Mouse (Mus musculus): ENCODE results near the gene Tmem273. TPM values are rescaled to one million over a fixed set of nuclear protein-coding genes. Genes with fewer than 3 reads are reported as not detected.

Gene Tmem273
- total RNA-seq, 4 experiments from 2014 or later, result 0.40 to 1.5 (median 1.1) TPM

GRCm38 (mm10) chr14:32858941-32859510, 73.3 kb downstream of the Tmem273 start:
- DNase-seq (ENCODE audit: low spot score in 2 of 2), result no peak

DNA sequence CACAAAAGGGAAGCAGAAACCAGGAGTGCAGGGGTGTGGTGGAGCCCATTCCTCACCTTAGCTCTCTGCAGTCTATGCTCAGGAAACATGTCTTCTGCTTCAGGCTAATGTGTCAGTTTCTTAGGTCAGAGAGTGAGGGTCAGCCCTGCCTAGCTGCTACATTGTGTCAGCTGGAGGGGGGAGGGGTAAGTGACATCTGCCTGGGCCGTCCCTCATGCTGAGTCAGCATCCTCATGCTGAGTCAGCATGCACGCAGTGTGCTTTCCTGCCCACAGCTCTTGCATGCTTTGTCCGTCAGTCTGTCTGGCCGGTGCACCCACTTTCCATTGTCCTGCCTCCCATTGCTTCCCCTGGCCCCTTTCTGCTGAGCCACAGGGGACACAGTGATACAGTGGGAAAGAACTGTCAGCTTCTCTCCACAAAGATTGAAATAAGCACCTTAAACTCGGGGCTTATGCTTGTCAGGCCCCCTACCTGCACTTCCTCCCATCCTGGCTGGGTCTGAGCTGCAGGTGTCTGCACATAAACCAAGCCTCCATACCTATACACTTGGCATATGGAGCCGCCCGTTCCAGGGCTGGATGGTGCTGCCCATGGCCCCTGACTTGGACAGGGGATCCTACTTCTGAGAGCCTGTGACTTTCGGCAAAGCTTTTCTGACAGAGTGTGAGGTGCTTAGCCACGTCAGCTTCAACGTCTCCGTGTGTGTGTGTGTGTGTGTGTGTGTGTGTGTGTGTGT, 74.2 kb downstream of the Tmem273 start:
- DNase-seq (ENCODE audit: low spot score in 2 of 2), result no peak

DNA sequence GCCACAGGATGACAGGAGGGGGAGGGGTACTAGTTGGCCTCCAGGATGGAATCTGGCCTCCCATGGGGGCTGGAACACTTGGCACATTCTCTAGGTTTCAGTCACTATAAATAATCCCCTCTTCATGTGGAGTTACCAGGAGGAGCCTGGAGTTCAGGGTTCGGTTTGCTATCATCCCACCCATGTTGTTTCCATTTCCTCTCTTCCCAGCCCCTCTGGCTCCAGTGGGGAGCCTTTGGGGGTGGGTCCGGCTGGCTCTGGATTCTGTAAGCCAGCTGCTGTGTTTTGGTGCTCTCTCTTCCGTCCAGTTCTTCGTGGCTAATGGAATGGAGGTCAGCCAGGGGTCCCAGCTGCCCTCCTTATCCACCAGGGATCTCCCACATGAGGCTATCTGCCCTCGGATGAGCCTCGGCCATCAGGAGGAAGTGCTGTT, 75.4 kb downstream of the Tmem273 start:
- DNase-seq (ENCODE audit: low spot score in 2 of 2), result no peak

DNA sequence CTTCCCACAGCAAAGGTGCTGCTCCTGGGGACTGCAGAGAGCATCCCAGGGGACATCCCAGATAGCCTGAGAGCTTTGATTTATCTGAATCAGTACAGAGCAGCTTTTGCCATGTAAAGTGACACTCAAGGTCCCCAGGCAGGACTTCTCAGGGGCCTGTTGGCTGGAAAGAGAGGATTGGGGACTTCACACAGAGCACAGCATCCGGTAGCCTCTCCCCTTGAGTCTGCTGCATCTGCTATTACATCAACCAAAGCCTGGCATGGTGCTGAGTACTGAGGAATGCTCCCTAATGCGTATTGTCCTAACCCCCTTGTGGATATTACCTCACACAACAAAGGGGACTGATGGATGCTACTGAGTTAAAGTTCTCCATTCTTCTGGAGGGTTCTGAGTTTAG, 75.9 kb downstream of the Tmem273 start:
- DNase-seq (ENCODE audit: low spot score in 2 of 2), result no peak

- DNase-seq (ENCODE audit: low spot score in 2 of 2), result no peak
These were observed 79.6 kb downstream of the Tmem273 start for GRCm38 (mm10) chr14:32865331-32865730.

Other genes starting within 250 kb of the Tmem273 start
- gene Prrxl1, start 186.6 kb upstream of the Tmem273 start, total RNA-seq (2022), result under 1 TPM in 2 of 4 experiments, not detected in 2; 0.16 to 0.20 TPM
- gene 3425401B19Rik, start 100.7 kb upstream of the Tmem273 start, total RNA-seq (2022), result under 1 TPM; 0.28 to 0.58 (median 0.40) TPM
- gene Fam170b, start 48.0 kb downstream of the Tmem273 start, total RNA-seq (2022), result not detected
- 1 to 10 TPM; 2.9 to 4.2 (median 3.2) TPM for gene Vstm4, start 70.8 kb downstream of the Tmem273 start, total RNA-seq (2022)
- 1 to 10 TPM in 1 of 4 experiments, under 1 TPM in 3; 0.57 to 1.2 (median 0.71) TPM for gene Lrrc18, start 205.4 kb downstream of the Tmem273 start, total RNA-seq (2022)